Mouse (Mus musculus) hindbrain, embryonic 13.5 days (tissue): ENCODE data around the gene Elovl6. TPM values are rescaled to one million over a fixed set of nuclear protein-coding genes. Genes with fewer than 3 reads are reported as not detected.

Experiments used
- ATAC-seq: fragments of 200-750 bp; cut with Nextera tagmentation; 2 replicates; pipeline ENCODE4 v1.8.0; 2017; ENCODE audit warnings: moderate TSS enrichment; ENCODE audit not compliant: low FRiP score
- H3K27ac ChIP-seq: fragments of 300-500 bp; sonication (generic); 2 replicates; pipeline ENCODE4 v1.5.1; 2015; ENCODE audit warnings: inconsistent platforms, mild to moderate bottlenecking, moderate library complexity
- H3K27me3 ChIP-seq: fragments of 300-500 bp; sonication (generic); 2 replicates; pipeline ENCODE4 v1.6.1; 2015; ENCODE audit warnings: mild to moderate bottlenecking, inconsistent platforms
- H3K36me3 ChIP-seq: fragments of 300-500 bp; sonication (generic); 2 replicates; pipeline ENCODE4 v1.6.1; 2015; ENCODE audit warnings: mild to moderate bottlenecking, inconsistent platforms
- H3K4me1 ChIP-seq: fragments of 300-500 bp; sonication (generic); replicated peaks from 2 replicates; pipeline ENCODE4 v1.6.1; 2015; ENCODE audit warnings: inconsistent platforms
- H3K4me2 ChIP-seq: fragments of 300-500 bp; sonication (generic); 2 replicates; pipeline ENCODE4 v1.6.1; 2015; ENCODE audit warnings: inconsistent platforms, mild to moderate bottlenecking, moderate library complexity
- H3K4me3 ChIP-seq: fragments of 300-500 bp; sonication (generic); 2 replicates; pipeline ENCODE4 v1.5.1; 2015; ENCODE audit warnings: mild to moderate bottlenecking, inconsistent platforms
- H3K9ac ChIP-seq: fragments of 300-500 bp; sonication (generic); 2 replicates; pipeline ENCODE4 v1.6.1; 2015; ENCODE audit warnings: mild to moderate bottlenecking, inconsistent platforms
- H3K9me3 ChIP-seq: fragments of 300-500 bp; sonication (generic); 2 replicates; pipeline ENCODE4 v1.6.1; 2016; ENCODE audit warnings: inconsistent platforms
- WGBS: fragments of 180-500 bp; shearing (Covaris S2); methylation state at CpG from one replicate; pipeline ENCODE4 v1.1.7; 2015; 5-methylcytosine and 5-hydroxymethylcytosine counted together
- polyA plus RNA-seq: library from polyadenylated mRNA; unstranded; fragments of >200 nt; fragmentation: Nextera tagmentation; extraction: Ambion mirVana; gene quantifications from 2 replicates; pipeline ENCODE4 v1.2.1, GENCODE M21; 2015

Elovl6 gene
- polyA plus RNA-seq, 1 experiment from 2014 or later = 29.4 TPM

DNA sequence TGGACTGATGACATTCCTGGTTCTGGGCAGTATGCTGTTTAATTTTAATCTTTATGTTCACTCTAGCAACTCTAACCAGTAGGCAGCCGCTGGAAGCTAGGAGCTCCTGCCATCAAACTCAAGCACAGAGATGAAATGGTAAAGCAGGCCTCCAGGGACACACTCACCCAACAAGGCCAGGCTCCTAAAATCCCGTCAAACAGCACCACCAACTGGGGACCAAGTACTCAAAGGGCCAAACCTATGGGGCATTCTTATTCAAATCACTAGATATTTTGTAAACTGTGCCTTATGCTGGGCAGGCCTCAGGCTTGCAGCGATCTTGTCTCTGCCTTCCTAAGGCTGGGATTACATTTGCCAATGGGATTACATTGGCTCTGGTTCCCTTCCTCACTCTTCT lies 2.8 kb upstream of the Elovl6 start:
- ATAC-seq = no peak
- H3K4me1 ChIP-seq = peaks cover 5% of the 10 kb centered on the region; the same call in 1 of the 2 replicates
- H3K4me2 ChIP-seq = no peak overlapping the region
- no peaks in the 10 kb centered on the region for H3K27me3 ChIP-seq
- H3K27ac ChIP-seq = no peak overlapping the region
- H3K36me3 ChIP-seq = no peaks in the 10 kb centered on the region
- no peaks in the 10 kb centered on the region for H3K9me3 ChIP-seq
- no peak overlapping the region for H3K9ac ChIP-seq
- no peak overlapping the region for H3K4me3 ChIP-seq
- WGBS = 44% methylated on average over 3 of the region's 3 CpGs

DNA sequence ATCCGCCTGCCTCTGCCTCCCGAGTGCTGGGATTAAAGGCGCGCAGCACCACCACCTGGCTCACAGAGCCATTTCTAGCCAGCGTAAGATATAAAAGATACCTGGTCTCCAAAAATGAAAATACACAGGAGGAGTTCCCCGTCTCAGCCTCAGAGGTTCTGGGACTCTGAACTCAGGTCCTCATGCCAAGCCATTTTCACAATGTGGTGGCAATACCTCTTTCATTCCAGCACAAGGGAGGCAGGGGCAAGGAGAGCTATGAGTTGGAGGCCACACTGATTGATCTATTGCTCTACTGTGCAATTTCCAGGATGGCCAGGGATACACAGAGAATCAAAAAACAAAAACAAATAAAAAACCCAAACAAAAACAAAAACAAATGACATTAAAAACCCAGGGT lies 1.7 kb upstream of the Elovl6 start:
- no peaks in the 10 kb centered on the region for H3K27me3 ChIP-seq
- H3K27ac ChIP-seq = no peak overlapping the region
- no peak for ATAC-seq
- H3K4me3 ChIP-seq = no peak overlapping the region
- H3K36me3 ChIP-seq = no peaks in the 10 kb centered on the region
- no peak overlapping the region for H3K4me2 ChIP-seq
- no peaks in the 10 kb centered on the region for H3K9me3 ChIP-seq
- 98% methylated on average over 6 of the region's 6 CpGs for WGBS
- H3K9ac ChIP-seq = no peak overlapping the region
- H3K4me1 ChIP-seq = peaks cover 13% of the 10 kb centered on the region

DNA sequence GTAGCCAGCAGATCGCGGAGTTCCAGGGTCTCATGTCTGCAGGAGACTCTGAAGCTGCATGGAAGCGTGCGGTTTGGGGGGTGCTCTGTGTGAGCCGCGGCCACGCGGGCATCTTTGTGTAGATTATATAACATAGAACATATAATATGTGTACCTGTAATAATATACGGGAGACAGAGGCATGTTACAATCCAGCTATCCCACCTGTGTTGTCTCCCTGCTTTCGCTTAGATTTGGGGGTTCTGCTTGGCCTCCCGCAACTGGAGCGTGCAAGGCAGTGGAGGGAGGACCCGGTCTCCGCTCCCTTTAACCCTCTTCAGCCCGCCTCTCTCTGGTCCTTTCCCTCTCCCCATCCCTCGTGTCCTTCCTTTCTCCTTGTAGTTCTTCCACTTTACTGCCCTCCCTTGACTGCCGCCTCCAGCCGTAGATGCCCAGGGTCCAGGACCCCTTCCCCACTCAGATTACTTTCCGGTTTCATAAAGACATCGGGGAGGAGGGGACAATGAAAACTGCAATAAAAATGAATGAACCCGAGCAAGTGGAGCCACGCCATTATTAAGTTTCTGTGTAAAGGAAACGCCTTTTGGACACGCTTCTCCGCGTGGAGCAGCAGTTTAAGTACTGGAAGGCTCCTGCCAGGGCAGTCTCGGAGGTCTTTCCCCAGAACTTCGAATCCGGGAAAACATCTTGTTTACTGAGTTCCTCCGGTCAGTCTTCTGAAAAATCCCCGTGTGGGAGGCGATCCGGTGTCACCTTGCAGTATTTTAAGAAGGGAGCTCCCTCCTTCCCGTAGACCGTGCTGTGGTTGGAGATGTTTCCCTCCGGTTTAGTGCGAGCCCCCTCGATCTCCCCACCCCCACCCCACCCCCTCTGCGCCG lies 949 bp downstream of the Elovl6 start:
- Histone ChIP-seq H3K4me2 (peak overlapping the region; percentile 71), H3K9ac (peak overlapping the region; percentile 98), H3K4me1 (peaks cover 35% of the 10 kb centered on the region), H3K4me3 (peak overlapping the region; percentile 93), H3K36me3 (no peaks in the 10 kb centered on the region), H3K27ac (peak overlapping the region; percentile 99), H3K27me3 (no peaks in the 10 kb centered on the region), H3K9me3 (no peaks in the 10 kb centered on the region)
- peak; percentile 29 for ATAC-seq
- WGBS = under 1% methylated on average over 40 of the region's 40 CpGs

DNA sequence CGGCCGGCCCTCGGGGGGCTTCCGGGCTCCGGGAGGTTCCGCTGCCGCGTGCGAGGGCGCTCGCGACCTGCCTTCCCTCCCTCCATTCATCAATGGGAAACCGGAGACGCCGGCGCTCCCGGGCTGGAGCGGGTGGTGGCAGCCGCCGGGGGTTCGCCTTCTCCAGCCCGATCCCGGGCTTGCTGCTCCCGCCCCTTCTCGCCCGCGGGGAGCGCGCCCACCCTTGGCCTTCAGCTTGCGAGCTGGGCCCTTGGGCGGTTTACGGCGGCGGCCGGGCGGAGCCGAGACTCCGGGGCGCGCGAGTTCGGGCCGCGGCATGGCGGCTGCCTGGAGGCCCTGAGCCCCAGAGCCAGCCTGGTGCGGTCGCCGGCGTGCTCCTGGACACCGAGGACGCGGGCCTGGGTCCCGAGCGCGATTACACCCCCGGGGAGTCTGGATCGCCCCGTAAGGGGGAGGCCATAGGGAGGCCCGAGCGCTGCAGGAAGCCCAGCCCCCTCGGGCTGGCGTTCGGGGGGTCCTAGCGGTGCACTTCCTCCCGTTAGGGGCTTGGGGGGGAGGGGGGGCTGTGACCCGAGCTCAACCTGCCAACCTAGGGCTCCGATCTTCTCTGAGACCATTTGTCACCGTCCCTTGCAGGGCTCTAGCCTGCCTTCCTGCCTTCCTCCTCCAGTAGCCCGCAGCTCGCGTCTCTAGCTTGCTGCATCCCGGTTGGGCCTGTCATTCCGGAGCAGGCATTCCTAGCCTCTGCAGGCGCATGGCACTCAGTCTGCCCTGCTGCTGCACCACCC lies 1.8 kb downstream of the Elovl6 start:
- H3K4me3 ChIP-seq = peak overlapping the region; percentile 93
- peak overlapping the region; percentile 99 for H3K27ac ChIP-seq
- peak overlapping the region; percentile 71 for H3K4me2 ChIP-seq
- H3K9ac ChIP-seq = peak overlapping the region; percentile 98
- H3K4me1 ChIP-seq = peaks cover 42% of the 10 kb centered on the region
- H3K36me3 ChIP-seq = no peaks in the 10 kb centered on the region
- ATAC-seq = peak; percentile 34
- no peaks in the 10 kb centered on the region for H3K9me3 ChIP-seq
- WGBS = under 1% methylated on average over 62 of the region's 74 CpGs
- H3K27me3 ChIP-seq = no peaks in the 10 kb centered on the region

DNA sequence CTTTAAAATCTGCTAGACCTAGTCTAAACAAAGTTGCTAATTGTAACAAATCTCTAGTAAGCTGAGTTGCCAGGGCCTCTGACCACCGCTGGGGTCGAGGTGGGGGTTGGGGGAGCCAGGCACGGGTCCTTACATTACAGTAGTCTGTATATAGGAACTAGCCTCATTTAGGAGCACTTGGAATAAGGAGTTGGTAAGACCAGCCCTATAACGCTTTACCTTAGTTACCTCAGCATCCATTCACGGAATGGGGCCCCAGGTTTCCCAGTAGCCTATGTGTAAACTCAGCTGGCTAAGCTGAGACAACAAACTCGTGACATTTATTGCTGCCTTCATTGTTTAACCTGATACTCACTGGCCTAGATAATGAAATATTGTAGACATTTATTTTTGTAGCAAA lies 3.3 kb downstream of the Elovl6 start:
- no peak for ATAC-seq
- Histone ChIP-seq H3K9ac (peak overlapping the region; percentile 98), H3K4me2 (peak overlapping the region; percentile 71), H3K4me3 (peak overlapping the region; percentile 93), H3K27ac (peak overlapping the region; percentile 98), H3K4me1 (peaks cover 43% of the 10 kb centered on the region), H3K27me3 (no peaks in the 10 kb centered on the region), H3K9me3 (no peaks in the 10 kb centered on the region), H3K36me3 (no peaks in the 10 kb centered on the region)
- 18% methylated on average over 6 of the region's 6 CpGs for WGBS

DNA sequence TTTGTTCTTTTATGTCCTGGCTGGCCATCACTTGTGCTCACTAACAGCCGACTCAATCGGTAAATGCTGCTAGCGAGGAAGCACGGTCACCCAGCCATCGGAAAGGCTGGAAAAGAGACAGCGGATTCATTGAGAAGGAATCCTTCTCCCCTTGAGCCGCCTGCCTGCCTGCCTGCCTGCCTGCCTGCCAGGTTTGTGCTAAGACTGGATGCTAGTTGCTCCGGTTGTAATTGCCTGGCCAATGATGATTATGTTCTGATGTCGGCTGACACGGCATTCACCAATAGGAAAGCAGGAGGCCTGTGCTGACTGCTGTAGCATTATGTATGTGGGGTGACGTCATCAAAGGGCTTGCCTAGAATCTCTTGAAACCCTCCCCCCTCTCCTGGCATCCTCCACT lies 4.0 kb downstream of the Elovl6 start:
- H3K36me3 ChIP-seq = 0 out of 2 replicates have a peak, but pooled peaks cover under 1% of the 10 kb centered on the region
- H3K27me3 ChIP-seq = no peaks in the 10 kb centered on the region
- peak overlapping the region; percentile 71 for H3K4me2 ChIP-seq
- under 1% methylated on average over 11 of the region's 11 CpGs for WGBS
- peak overlapping the region; percentile 93 for H3K4me3 ChIP-seq
- H3K4me1 ChIP-seq = peaks cover 43% of the 10 kb centered on the region
- no peaks in the 10 kb centered on the region for H3K9me3 ChIP-seq
- peak; percentile 92 for ATAC-seq
- peak overlapping the region; percentile 98 for H3K27ac ChIP-seq
- H3K9ac ChIP-seq = peak overlapping the region; percentile 98

DNA sequence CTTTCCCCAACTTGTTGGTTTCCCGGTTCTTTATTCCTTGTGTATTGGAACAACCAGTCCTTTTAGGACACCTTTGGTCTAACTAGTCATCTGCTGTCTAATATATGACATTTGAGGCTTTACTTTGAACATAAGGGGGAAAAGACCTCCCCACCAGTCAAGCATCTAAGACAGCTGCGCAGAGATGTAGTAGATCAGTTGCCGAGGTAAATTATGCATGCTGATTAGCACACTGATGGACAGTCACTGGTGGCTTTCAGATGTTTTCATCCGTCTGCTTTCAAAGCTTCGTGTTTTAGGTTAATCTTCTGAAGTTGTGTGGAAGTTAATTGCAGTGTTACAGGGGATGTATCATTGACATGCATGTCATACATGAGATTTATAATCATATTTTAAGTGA lies 5.8 kb downstream of the Elovl6 start:
- no peak for ATAC-seq
- no peaks in the 10 kb centered on the region for H3K9me3 ChIP-seq
- H3K4me1 ChIP-seq = peaks cover 38% of the 10 kb centered on the region
- no peak overlapping the region for H3K4me3 ChIP-seq
- no peaks in the 10 kb centered on the region for H3K27me3 ChIP-seq
- H3K27ac ChIP-seq = no peak overlapping the region
- H3K9ac ChIP-seq = no peak overlapping the region
- H3K4me2 ChIP-seq = 0 out of 2 replicates have a peak overlapping the region, but pooled peaks have one; percentile 9
- peaks cover 19% of the 10 kb centered on the region for H3K36me3 ChIP-seq
- 33% methylated on average over 5 of the region's 5 CpGs for WGBS

DNA sequence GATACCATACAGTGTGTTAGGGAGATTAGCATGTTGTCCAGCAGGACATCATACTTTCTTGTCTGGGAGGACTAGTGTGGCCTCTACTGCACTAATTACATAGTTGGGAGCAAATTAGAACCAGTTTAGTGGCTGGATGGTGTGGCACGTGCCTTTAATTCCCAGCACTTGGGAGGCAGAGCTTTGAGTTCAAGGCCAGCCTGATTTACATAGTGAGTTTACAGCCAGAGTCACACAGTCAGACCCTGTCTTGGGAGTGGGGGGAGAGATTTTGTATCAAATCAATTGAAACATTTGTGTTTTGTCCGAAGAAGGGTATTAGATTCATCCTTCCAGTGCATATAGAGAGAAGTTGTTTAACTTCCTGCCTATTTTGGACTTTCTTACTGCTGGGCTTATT lies 8.7 kb downstream of the Elovl6 start:
- Histone ChIP-seq H3K36me3 (peaks cover 31% of the 10 kb centered on the region), H3K4me2 (no peak overlapping the region), H3K27me3 (no peaks in the 10 kb centered on the region), H3K9me3 (0 out of 2 replicates have a peak, but pooled peaks cover 3% of the 10 kb centered on the region), H3K4me3 (no peak overlapping the region), H3K4me1 (peaks cover 30% of the 10 kb centered on the region), H3K27ac (no peak overlapping the region), H3K9ac (no peak overlapping the region)
- no peak for ATAC-seq
- WGBS = 86% methylated on average over 2 of the region's 2 CpGs

DNA sequence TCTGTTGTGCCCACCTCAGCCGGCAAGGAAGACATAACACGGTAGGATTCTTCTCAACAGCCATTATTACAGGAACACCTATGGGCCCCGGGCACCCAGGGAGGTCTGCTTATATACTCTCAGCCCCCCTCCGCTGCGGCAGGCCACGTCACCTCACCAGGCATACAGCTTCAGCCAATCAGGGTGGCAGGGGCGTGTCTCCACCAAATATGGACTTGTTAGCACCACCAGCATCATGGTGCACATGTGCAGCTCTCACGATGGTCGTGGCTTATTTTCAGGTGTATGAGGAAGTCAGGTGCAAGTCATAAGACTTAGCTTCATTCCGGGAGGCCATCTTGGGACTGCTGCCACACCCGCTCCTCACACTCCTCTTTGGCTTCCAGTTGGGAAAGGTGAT lies 9.3 kb downstream of the Elovl6 start:
- no peak for ATAC-seq
- no peak overlapping the region for H3K4me3 ChIP-seq
- H3K4me2 ChIP-seq = no peak overlapping the region
- over 99% methylated on average over 11 of the region's 11 CpGs for WGBS
- 0 out of 2 replicates have a peak, but pooled peaks cover 3% of the 10 kb centered on the region for H3K9me3 ChIP-seq
- no peak overlapping the region for H3K27ac ChIP-seq
- no peaks in the 10 kb centered on the region for H3K27me3 ChIP-seq
- H3K36me3 ChIP-seq = peaks cover 31% of the 10 kb centered on the region
- H3K4me1 ChIP-seq = peaks cover 33% of the 10 kb centered on the region
- no peak overlapping the region for H3K9ac ChIP-seq

DNA sequence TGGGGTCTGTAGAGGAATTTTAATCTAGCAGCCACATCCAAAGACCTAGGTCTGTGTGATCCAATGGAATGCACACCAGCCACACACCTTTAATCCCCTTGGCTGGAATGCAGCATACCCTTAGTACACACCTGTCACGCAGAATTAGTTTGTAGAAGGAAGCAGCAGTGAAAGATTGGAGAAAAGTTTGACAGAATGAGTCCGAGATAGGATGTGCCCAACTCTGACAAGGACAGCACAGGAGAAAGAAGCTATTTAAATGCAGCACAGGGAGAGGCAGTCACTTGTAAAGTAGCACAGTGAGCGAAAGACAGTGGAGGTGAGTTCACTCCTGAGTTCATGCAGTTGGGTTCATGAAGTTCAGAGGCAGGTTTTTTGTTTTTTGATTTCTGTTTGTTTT lies 11.2 kb downstream of the Elovl6 start:
- no peaks in the 10 kb centered on the region for H3K27me3 ChIP-seq
- peaks cover 31% of the 10 kb centered on the region for H3K36me3 ChIP-seq
- no peak overlapping the region for H3K9ac ChIP-seq
- H3K9me3 ChIP-seq = 0 out of 2 replicates have a peak, but pooled peaks cover 3% of the 10 kb centered on the region
- no peak for ATAC-seq
- no peak overlapping the region for H3K27ac ChIP-seq
- WGBS = 94% methylated on average over 3 of the region's 3 CpGs
- H3K4me2 ChIP-seq = no peak overlapping the region
- peaks cover 14% of the 10 kb centered on the region for H3K4me1 ChIP-seq
- H3K4me3 ChIP-seq = no peak overlapping the region

DNA sequence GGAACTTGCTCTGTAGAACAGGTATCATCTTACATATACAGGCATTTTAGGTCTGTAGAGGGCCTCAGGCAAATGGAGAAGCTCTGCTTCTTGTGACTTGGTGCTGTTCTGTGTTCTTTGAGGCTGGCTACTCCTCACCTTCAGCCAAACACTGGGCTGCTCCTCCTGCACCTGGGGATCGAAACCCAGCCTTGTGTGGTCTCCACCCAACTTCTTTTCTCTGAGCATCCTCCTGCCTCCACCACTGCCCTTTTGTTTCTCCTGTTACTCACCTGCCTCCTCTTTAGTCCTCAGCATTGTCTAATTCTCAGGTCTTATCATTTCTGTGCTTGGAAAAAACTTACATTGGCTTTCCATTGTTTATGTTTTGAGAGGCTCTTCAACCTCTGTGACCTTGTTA lies 12.1 kb downstream of the Elovl6 start:
- H3K36me3 ChIP-seq = peaks cover 31% of the 10 kb centered on the region
- no peak overlapping the region for H3K4me2 ChIP-seq
- 100% methylated on average over 1 of the region's 1 CpGs for WGBS
- H3K4me3 ChIP-seq = no peak overlapping the region
- H3K9ac ChIP-seq = no peak overlapping the region
- no peak for ATAC-seq
- 0 out of 2 replicates have a peak, but pooled peaks cover 3% of the 10 kb centered on the region for H3K9me3 ChIP-seq
- peaks cover 8% of the 10 kb centered on the region for H3K4me1 ChIP-seq
- H3K27me3 ChIP-seq = no peaks in the 10 kb centered on the region
- H3K27ac ChIP-seq = no peak overlapping the region

DNA sequence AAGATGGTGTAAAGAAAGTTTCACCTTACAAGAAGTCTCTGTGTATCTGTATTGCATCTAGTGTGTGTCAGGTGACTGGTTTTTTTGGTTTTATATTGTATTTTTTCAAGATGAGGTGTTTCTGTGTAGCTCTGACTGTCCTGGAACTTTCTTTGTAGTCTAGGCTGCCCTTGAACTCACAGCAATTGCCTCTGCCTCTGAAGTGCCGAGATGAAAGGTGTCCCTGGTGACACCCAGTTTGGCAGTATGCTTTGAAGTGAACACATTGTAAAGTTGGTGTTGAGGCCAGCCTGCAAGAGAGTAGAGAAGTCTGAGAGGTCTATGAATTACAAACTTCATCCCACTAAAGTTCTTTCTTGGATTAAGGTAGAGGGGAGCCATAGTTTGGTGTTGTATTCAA lies 13.1 kb downstream of the Elovl6 start:
- peaks cover 31% of the 10 kb centered on the region for H3K36me3 ChIP-seq
- no peak overlapping the region for H3K4me2 ChIP-seq
- no peak overlapping the region for H3K4me3 ChIP-seq
- no peak for ATAC-seq
- H3K27ac ChIP-seq = no peak overlapping the region
- WGBS = 67% methylated on average over 1 of the region's 1 CpGs
- peaks cover 8% of the 10 kb centered on the region for H3K4me1 ChIP-seq
- no peak overlapping the region for H3K9ac ChIP-seq
- no peaks in the 10 kb centered on the region for H3K27me3 ChIP-seq
- H3K9me3 ChIP-seq = 0 out of 2 replicates have a peak, but pooled peaks cover 3% of the 10 kb centered on the region
